ENCODE assay signal across 27 mouse cellular contexts in genomic region chr13:53369834-53370233, GRCm38 (mm10).
"Had no signal": no experiment of that assay in that cellular context is flagged by ENCODE, and none has a peak within 500 bp of the region (broad histone marks: within the 10 kb centered on the region; RNA-seq: fewer than 3 reads in every experiment).

No protein-coding gene starts in this region.

- H3K9me3 ChIP-seq: embryonic facial prominence, embryonic 10.5 days; embryonic facial prominence, embryonic 12.5 days; embryonic facial prominence, embryonic 13.5 days; embryonic facial prominence, embryonic 15.5 days; forebrain, embryonic 10.5 days; forebrain, embryonic 12.5 days; forebrain, embryonic 15.5 days had no signal

- H3K4me3 ChIP-seq: embryonic facial prominence, embryonic 10.5 days; embryonic facial prominence, embryonic 12.5 days; embryonic facial prominence, embryonic 13.5 days; embryonic facial prominence, embryonic 15.5 days; erythroblast, embryonic 14.5 days; forebrain, embryonic 10.5 days; forebrain, embryonic 12.5 days; forebrain, embryonic 15.5 days; gastrocnemius, adult 2 months; heart, adult 2 months had no signal

- DNase-seq: cerebellum, adult 2 months; cerebellum, adult 8-10 months; cerebellum, adult 9-10 months; cerebellum, adult 9-11 months; cerebellum, postnatal 10 days; cerebellum, postnatal 14 days; cerebellum, postnatal 25 days; cerebellum, postnatal 36 days; embryo, embryonic 11 days; forebrain, postnatal 0 days; gastrocnemius, adult 2 months; gastrocnemius, postnatal 10 days; gastrocnemius, postnatal 14 days; gastrocnemius, postnatal 25 days; gastrocnemius, postnatal 36 days; heart, adult 11 months; heart, adult 18-20 months; heart, adult 2 months had no signal

- H3K4me1 ChIP-seq: embryonic facial prominence, embryonic 10.5 days; embryonic facial prominence, embryonic 12.5 days; embryonic facial prominence, embryonic 13.5 days; embryonic facial prominence, embryonic 15.5 days; forebrain, embryonic 10.5 days; forebrain, embryonic 12.5 days; forebrain, embryonic 15.5 days had no signal

- H3K9ac ChIP-seq: embryonic facial prominence, embryonic 12.5 days; embryonic facial prominence, embryonic 13.5 days; embryonic facial prominence, embryonic 15.5 days; forebrain, embryonic 12.5 days; forebrain, embryonic 15.5 days; forebrain, postnatal 0 days had no signal

- H3K27me3 ChIP-seq: embryonic facial prominence, embryonic 12.5 days; embryonic facial prominence, embryonic 13.5 days; embryonic facial prominence, embryonic 15.5 days; forebrain, embryonic 12.5 days; forebrain, embryonic 15.5 days had no signal

- H3K27ac ChIP-seq: embryonic facial prominence, embryonic 10.5 days; embryonic facial prominence, embryonic 12.5 days; embryonic facial prominence, embryonic 13.5 days; embryonic facial prominence, embryonic 15.5 days; forebrain, embryonic 10.5 days; forebrain, embryonic 12.5 days; forebrain, embryonic 15.5 days; gastrocnemius, adult 2 months; heart, adult 2 months had no signal

- ATAC-seq: forebrain, embryonic 15.5 days; forebrain, embryonic 16.5 days; forebrain, postnatal 0 days had no signal

- H3K4me2 ChIP-seq: embryonic facial prominence, embryonic 12.5 days; embryonic facial prominence, embryonic 13.5 days; embryonic facial prominence, embryonic 15.5 days; forebrain, embryonic 12.5 days; forebrain, embryonic 15.5 days had no signal
